Mouse (Mus musculus): Measurements from ENCODE around the gene Bcl3. TPM values are rescaled to one million over a fixed set of nuclear protein-coding genes. Genes with fewer than 3 reads are reported as not detected.

The Bcl3 gene
- total and polyA plus RNA-seq, 3 experiments: 3.2 to 25.2 (median 15.8) TPM

GRCm38 (mm10) chr7:19789904-19790347 lies 32.6 kb downstream of the Bcl3 start (continued):
- no peak for TF ChIP-seq POLR2A (IDR thresholded peaks at IDR 0.05; ENCODE audit: low read depth, low read length)
- TF ChIP-seq ELF1 (IDR thresholded peaks at IDR 0.05; ENCODE audit: low read depth, low read length): 0 out of 2 replicates have a peak, but pooled peaks have one; percentile 23
- TF ChIP-seq SMC3 (IDR thresholded peaks at IDR 0.05; ENCODE audit: low read depth, low read length): peak; percentile 82
- TF ChIP-seq CTCF (conservative IDR thresholded peaks at IDR 0.05 in 1 of 2, IDR thresholded peaks at IDR 0.05 in 1 of 2; ENCODE audit: low read depth in 2 of 2, low read length in 2 of 2): peak; percentile 68 to 91; a peak in 3 of 4 replicates
- 0 out of 2 replicates have a peak, but pooled peaks have one; percentile 42 for TF ChIP-seq MEF2A (IDR thresholded peaks at IDR 0.05; ENCODE audit: borderline replicate concordance, low read depth, low read length)
- TF ChIP-seq RCOR1 (conservative IDR thresholded peaks at IDR 0.05; ENCODE audit: low read depth, low read length): 0 out of 2 replicates have a peak, but pooled peaks have one; percentile 43
- TF ChIP-seq POLR2AphosphoS2 (IDR thresholded peaks at IDR 0.05; ENCODE audit: low read depth, low read length): no peak
- no peak for TF ChIP-seq CHD1 (IDR thresholded peaks at IDR 0.05; ENCODE audit: low read depth, low read length)
- TF ChIP-seq KAT2A (IDR thresholded peaks at IDR 0.05; ENCODE audit: insufficient replicate concordance, low read length): no peak
- TF ChIP-seq USF2 (conservative IDR thresholded peaks at IDR 0.05; ENCODE audit: low read depth, low read length): no peak
- peak; percentile 92; the same call in 1 of the 2 replicates for TF ChIP-seq MAZ (IDR thresholded peaks at IDR 0.05; ENCODE audit: low read depth, low read length)
- 0 out of 2 replicates have a peak, but pooled peaks have one; percentile 30 for TF ChIP-seq CHD2 (IDR thresholded peaks at IDR 0.05; ENCODE audit: low read length)
- TF ChIP-seq USF1 (IDR thresholded peaks at IDR 0.05; ENCODE audit: low read depth, low read length): no peak
- 0 out of 2 replicates have a peak, but pooled peaks have one; percentile 3 for TF ChIP-seq ZC3H11A (IDR thresholded peaks at IDR 0.05; ENCODE audit: low read depth, low read length)
- 0 out of 2 replicates have a peak, but pooled peaks have one; percentile 42 for TF ChIP-seq IRF4 (IDR thresholded peaks at IDR 0.05; ENCODE audit: low read depth, low read length)

- Histone ChIP-seq H3K9me3 (replicated peaks; ENCODE audit: low read length) (peaks cover 9% of the 10 kb centered on the region), H3K4me1 (ENCODE audit: control insufficient read depth in 1 of 2, insufficient read depth in 2 of 2) (peaks cover 5 to 41% of the 10 kb centered on the region in 2 experiments), H3K4me2 (ENCODE audit: insufficient read depth, low read depth, poor library complexity, severe bottlenecking) (no peak overlapping the region), H3K27me3 (replicated peaks) (no peaks in the 10 kb centered on the region), H3K79me2 (replicated peaks; ENCODE audit: control insufficient read depth, extremely low read depth, insufficient read depth, poor library complexity, severe bottlenecking) (no peaks in the 10 kb centered on the region), H3K4me3 (replicated peaks in 1 of 3; ENCODE audit: low read depth in 2 of 3, low read length in 2 of 3, poor library complexity in 1 of 3) (no peak overlapping the region), H3K27ac (ENCODE audit: insufficient read depth, low read depth) (no peak overlapping the region), H3K36me3 (replicated peaks in 1 of 2; ENCODE audit: control insufficient read depth in 1 of 2, insufficient read depth in 1 of 2, low read length in 1 of 2) (peaks cover 0 to 22% of the 10 kb centered on the region in 2 experiments), H3K9ac (ENCODE audit: insufficient read depth, low read depth) (no peak overlapping the region)
- TF ChIP-seq PAX5 (IDR thresholded peaks at IDR 0.05; ENCODE audit: low read length): no peak
- TF ChIP-seq TBP (conservative IDR thresholded peaks at IDR 0.05; ENCODE audit: low read depth, low read length): no peak
- no peak for TF ChIP-seq ETS1 (conservative IDR thresholded peaks at IDR 0.05; ENCODE audit: low read depth, low read length)
- TF ChIP-seq POLR2A (IDR thresholded peaks at IDR 0.05; ENCODE audit: low read depth, low read length): no peak
- TF ChIP-seq ZNF384 (IDR thresholded peaks at IDR 0.05; ENCODE audit: low read depth, low read length): no peak
- no peak for TF ChIP-seq MAX (IDR thresholded peaks at IDR 0.05; ENCODE audit: low read length)
- TF ChIP-seq HCFC1 (IDR thresholded peaks at IDR 0.05; ENCODE audit: low read depth, low read length): no peak
- no peak for TF ChIP-seq GABPA (IDR thresholded peaks at IDR 0.05; ENCODE audit: insufficient replicate concordance, low read depth, low read length)
- no peak for TF ChIP-seq MAFK (IDR thresholded peaks at IDR 0.05; ENCODE audit: insufficient replicate concordance, low read length)
- no peak for TF ChIP-seq CTCF (conservative IDR thresholded peaks at IDR 0.05 in 1 of 2, IDR thresholded peaks at IDR 0.05 in 1 of 2; ENCODE audit: low read depth in 2 of 2, low read length in 2 of 2)
- TF ChIP-seq KAT2A (IDR thresholded peaks at IDR 0.05; ENCODE audit: insufficient replicate concordance, low read length): no peak
- no peak for TF ChIP-seq MXI1 (IDR thresholded peaks at IDR 0.05; ENCODE audit: low read depth, low read length)
- in situ Hi-C loops (cut with MboI; ENCODE audit: low pct_ligation_motif_present, low pct_unique_long_range_greater_than_20kb, low sequenced_read_pairs): loop anchor here (5.0 kb wide), 1 partner anchor 34 kb away; the partner anchor contains the start of gene Nectin2
- peak; percentile 66 for DNase-seq (ENCODE audit: extremely low read depth)
- dilution Hi-C loops (cut with MboI; ENCODE audit: extremely low pct_ligation_motif_present, extremely low pct_unique_long_range_greater_than_20kb, low sequenced_read_pairs): no loop called here
Measured at GRCm38 (mm10) chr7:19785874-19786458, 36.6 kb downstream of the Bcl3 start.

Data from CH12.LX (cell line).